Mouse (Mus musculus) spleen, embryonic (tissue): Measurements from ENCODE around the gene Adad2.

ENCODE experiments used
- CTCF ChIA-PET: fragments of 350-600 bp; sonication (Branson Sonifier 250); formaldehyde crosslinking; loops from one replicate; lab custom pipeline; 2022; lab: Charles Lee

Gene Adad2

DNA sequence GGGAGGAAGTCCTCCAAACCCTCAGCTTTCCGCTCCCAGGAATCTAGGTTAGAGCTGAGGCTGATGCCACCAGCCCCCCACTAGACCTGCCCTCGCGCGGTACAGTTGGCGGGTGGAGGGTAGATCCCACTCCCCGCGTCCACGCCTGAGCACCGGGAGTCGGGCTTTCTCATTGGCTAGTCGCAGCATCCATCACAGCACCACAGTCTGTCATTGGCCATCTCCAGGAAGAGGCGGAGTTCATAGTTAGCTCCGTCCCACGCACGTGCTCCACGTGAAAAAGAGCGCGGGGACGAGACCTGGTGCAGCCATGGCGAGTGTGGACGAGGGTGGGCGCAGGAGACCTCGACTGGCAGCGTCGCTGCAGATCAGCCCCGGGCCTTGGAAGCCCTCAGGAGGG is at the start of gene Adad2:
TSS of gene Adad2 (plus strand) at position 277 of the 400 bp plus-strand sequence.
- CTCF ChIA-PET = no interaction called here

DNA sequence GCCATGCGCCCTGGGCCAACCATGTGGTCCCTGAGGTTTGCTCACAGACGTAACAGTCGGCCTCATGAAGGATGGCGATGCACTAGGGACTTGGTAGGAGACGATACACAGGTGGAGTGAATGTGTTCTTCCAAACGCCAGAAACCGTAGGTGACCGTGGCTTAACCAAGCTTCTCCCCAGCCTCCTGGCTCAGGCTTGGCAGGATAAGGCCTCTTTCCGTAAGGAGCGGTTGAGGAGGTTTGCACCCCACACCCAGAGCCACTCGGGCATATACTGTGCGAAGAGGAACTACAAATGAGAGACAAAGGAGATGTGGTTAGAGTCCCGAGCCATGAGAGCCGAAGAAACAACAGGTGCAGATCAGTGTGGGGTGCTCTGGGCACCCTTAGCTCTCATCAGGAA is 48.7 kb upstream of the Adad2 start:
- CTCF ChIA-PET = interaction anchor here (0.7 kb wide), 1 partner anchor 157 kb away, joined by 4 read pairs; no protein-coding TSS in a partner anchor

DNA sequence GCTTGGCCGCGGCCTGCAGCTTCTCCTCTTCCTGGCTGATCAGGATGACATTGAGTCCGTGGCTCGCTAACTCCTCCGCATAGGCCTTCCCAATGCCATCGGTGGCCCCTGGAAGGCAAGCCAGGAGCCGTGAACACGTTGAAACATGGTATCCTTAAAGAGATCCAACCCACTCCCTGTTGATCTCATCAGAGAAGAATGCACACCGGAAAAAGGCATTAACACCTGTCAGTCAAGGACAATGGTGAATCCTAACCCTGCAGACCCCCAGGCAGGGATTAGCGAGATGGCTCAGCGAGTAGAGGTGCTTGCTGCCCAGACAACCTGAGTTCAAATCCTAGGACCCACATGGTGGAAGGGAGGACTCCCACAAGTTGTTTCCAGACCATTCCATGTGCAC is 46.2 kb upstream of the Adad2 start:
- CTCF ChIA-PET = no interaction called here

DNA sequence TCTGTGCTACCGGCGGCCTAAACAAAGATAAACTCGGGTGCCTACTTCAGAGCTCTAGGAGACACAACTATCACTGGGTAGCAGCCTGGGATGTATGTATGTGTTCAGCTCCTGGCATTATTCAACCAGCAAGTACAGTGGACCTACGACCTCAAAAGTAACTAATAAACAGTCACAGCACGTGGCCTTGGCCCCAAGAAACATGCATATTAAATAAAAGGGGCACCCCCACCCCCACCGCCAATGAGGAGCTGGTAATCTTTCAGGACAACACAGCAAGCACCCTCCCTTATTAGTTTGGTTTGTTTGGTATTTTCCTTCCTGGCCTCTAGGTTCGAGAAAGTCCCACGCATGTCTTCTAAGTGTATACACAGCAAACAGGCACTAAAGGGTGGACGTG is 44.3 kb upstream of the Adad2 start:
- CTCF ChIA-PET = interaction anchor here (0.5 to 0.6 kb wide), 2 partner anchors 51 to 128 kb away, joined by 3 to 5 read pairs; no protein-coding TSS in a partner anchor

DNA sequence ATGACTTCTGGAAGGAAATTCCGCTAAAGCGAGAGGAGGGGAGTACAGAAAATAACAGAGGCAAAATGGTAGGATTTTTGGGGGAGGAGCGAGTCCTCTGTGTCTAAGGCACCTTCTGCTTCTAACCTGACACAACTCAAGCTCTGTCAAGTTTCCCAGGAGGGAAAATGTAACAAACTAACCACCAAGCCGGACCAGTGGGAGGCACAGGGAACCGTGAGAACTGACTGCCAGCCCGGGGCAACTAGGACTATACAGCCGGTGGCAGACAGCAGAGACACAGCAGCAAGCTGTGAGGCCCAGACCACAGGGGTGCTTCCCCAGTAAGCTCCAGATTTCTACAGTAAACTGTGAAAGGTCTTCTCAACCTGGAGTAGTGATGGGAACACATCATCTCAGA is 43.6 kb upstream of the Adad2 start:
- CTCF ChIA-PET = interaction anchor here (0.6 kb wide), 1 partner anchor 129 kb away, joined by 3 read pairs; no protein-coding TSS in a partner anchor

DNA sequence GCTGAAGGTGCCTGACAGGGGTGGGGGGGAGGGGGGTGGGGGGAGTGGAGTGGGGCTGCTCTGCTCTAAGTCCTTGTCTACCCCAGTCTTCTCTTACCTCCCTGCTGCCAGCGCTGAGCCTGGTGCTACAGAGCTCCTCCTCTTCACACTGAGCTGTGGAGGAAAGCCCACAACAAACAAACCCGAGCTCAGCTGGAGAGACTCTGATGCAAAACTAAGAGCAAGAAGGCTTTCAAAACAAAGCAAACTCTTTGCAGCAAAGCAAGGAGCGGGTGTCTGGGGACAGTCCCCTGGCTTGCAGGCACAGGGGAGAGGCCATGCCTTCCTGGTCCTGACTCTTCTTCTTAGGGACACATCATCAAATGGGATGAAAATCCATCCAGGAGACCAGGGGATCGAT is 42.7 kb upstream of the Adad2 start:
- CTCF ChIA-PET = interaction anchor here (0.6 kb wide), 2 partner anchors 10 to 376 kb away, joined by 3 read pairs; no protein-coding TSS in a partner anchor

DNA sequence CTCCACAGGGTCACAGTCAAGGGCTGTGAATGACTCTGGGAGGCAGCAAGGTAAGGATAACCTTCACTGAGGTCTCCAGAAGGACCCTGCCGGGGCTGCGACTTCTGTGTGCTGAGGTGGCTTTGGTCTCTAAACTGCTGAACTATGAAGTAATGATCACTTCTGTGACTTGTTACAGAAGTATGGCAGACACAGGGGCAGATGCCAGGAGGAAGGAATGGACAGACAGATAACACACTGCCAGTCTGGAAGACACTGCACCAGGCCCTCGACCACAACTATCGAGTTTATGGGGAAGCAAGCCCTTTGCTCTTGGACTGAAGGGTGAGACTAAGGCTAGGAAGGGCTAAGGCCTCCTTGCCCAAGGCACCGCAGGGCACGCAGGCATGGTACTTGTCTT is 41.4 kb upstream of the Adad2 start:
- CTCF ChIA-PET = no interaction called here

DNA sequence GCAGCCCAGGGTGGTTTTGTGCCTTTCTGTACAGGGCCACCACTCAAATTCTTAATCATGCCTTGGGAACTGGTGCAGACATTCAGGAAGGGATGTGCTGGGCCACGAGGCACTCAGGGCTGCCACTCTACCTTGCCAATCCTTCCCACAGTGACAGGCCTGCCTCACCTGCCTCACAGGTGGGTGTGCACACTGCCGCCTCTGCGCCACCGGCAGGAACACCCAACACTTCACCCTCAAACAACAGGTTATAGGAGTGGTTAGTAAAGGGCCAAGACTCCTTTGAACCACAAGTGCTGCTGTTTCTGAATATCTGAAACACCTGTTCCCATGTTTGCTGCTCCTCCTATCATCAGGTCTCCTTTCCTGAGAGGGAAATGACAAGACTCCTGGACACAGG is 40.1 kb upstream of the Adad2 start:
- CTCF ChIA-PET = no interaction called here

DNA sequence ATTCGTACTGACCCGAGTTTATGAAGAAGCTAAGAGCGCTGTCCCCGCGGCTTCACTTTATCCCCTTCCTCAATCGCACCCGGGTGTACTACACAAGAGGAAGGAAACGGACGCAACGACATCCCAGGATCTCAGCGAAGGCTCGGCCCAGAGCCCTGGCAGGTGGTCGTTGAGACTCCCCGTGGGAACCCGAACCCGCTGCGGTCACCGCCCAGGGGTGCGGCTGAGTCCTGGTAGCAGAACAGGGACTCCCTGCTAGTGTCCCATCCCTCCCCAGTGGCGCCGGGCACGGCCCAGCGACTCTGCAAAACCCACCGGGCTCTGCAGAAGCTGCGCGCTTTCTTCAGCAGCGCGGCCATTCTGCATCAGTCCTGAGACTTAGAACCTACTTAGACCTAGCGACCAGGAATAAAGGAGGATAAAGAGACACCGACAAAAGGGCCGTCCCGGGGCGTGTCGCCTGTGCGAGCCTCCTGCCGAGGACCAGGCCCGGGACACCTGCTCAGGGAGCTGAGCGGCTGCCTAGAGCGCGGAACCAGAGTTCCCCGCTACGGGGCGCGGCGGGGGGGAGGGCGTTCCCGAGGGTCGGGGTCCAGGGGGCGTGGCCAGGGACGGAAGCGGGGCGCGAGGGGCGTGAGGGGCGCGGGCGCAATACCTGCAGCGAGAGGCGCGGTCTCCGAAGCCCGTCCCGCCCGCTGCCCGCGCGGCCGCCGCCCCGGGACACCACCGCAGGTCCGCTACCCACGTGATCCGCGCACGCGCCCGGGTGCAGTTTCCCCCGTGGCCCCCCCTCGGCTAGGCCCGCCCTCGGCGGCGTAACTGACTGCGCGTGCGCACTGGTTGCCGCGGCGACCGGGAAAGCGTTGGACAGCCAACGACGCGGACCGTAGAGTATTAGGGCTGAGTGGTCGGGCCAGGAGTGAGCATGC is 37.8 kb upstream of the Adad2 start, which contains the start of the genes Hsdl1 and Dnaaf1:
TSS of gene Hsdl1 (minus strand) at position 747 of the 929 bp plus-strand sequence.
TSS of gene Dnaaf1 (plus strand) at position 799 of the 929 bp plus-strand sequence.
- CTCF ChIA-PET = interaction anchor here (0.6 kb wide), 2 partner anchors 352 to 1246 kb away, joined by 3 to 8 read pairs; no protein-coding TSS in a partner anchor

DNA sequence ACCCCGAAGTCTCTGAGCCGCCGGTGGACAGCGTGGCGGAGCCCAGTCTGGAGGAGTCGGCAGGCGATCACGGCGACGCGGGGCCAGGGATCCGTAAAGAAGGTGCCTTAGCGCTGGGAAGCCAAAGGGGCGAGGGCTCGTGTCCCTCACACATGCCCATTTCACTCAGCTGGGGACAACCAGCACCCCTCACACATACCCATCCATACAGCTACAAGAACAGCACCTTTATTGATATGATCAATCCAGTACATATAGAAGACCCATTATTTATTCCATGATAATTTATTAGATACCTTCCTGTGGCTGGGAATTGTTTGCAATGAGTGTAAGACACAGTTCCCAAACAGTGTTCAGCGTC is 37.2 kb upstream of the Adad2 start:
- CTCF ChIA-PET = interaction anchor here (0.6 kb wide), 1 partner anchor 1246 kb away, joined by 8 read pairs; no protein-coding TSS in a partner anchor

DNA sequence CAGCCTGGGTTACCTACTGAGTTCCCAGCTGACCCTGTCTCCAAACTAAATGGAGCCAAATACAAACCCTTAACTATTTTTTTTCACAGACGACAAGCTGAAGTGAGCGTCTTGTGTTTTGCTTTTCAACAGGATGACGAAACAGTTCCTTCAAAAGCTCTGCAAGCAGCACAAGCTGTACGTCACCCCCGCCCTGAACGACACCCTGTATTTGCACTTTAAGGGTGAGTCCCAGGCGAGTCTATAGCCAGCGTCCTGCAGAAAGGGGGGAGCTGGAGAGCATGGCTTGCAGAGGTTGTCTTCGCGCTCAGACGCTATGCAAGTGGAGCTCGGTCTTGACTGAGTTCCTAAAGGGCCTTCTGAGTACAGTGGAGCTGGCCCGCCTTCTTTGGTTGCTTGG is 33.5 kb upstream of the Adad2 start:
- CTCF ChIA-PET = no interaction called here

DNA sequence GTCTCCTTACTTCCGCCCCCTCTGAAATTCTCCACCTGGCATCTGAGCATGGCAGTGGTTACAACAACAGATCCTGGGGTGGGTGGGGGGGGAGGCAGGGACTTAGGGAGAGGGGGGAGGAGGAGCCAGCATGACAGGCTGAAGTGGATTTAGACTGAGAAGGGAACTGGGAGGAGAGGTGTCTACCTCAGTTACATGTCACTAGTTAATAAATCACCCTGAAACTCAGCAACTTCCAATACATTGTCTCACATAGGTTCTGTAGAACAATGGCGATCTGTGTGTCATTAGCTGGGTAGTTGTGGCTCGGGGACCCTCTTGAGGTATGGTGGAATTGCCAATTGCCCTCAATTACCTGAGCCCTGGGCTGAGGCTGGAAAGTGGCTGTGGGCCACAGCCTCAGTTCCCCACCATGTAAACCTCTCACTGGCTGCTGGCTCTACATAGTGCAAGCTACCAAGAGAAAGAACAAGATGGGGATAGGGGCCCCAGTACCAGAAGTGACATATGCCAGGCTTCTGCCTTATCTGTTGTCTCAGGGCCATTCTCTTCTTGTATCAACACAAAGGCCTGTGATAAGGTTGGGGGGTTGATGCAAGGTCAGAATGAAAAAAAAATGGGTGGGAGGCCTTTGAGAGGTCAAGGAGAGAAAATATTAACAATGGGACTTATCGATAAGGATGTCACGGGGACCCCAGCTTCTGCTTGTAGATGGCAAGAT is 31.9 kb upstream of the Adad2 start:
- CTCF ChIA-PET = no interaction called here

DNA sequence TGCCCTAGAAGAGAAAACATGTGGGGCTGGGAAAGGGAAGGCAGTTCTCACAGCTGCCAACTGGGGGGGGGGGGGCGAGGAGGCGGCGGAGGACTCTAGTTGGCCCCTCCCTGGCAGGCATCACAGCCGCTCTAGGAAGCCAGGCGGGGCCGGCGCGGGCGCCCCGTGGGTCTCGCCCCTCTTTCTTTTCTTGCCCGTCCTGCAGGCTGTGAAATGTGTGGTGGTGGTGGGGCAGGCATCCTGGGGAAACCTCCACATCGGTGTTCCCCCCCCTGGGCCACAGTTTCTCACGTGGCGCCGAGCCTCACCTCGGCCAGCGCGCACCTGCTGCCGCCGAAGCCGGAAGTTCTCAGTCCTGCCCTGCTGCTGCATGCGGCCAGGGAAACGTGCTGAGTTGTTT is 26.6 kb upstream of the Adad2 start:
- CTCF ChIA-PET = interaction anchor here (0.6 kb wide), 1 partner anchor 12 kb away, joined by 4 read pairs; no protein-coding TSS in a partner anchor

DNA sequence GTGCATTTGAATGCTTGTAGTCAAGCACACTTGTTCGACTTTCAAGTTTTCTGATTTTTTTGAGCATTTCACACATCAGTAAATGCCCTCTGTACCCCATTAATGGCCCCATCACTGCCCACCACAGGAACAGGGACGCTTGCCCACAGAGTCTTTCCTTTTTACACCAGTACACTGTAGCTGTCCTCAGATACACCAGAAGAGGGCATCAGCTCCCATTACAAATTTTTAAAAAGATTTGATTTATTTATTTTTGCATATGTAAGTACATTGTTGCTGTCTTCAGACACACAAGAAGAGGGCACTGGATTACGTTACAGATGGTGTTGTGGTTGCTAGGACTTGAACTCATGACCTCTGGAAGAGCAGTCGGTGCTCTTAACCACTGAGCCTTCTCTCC is 24.2 kb upstream of the Adad2 start:
- CTCF ChIA-PET = no interaction called here

DNA sequence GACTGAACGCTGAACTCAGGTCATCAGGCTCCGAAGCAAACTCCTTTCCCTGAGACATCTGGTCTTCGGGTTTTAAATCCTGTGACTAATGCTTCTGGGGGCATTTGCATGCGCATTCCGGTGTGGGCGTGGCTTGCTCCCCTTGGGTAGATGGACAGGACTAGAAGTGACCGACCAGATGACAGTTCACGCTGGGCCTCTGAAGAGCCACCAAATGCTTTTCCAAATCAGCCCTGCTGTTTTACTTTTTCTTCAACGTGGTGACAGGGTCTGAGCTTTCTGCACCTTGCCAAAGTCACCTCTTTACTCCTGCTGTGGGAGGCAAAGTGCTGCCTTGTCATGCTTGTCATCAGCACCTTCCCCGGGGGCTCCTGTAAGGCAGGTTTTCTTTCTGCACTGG is 23.7 kb upstream of the Adad2 start:
- CTCF ChIA-PET = no interaction called here

DNA sequence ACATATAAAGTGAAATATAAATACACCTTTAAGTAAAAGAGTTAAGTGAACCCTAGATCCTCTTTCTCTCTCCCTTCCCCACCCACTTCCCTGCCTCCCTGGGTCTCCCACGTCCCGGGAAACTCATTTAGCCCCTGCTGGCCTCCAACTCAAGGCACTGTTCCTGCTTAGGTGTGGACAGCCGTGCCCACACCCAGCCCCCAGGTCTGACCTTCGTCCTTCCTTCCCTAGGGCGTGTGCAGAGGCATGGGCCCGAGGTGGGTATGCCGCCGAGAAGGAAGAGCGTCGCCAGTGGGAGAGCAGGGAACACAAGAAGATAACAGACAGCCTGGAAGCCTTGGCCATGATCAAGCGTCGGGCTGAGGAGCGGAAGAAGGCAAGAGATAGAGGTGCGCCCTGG is 22.2 kb upstream of the Adad2 start:
- CTCF ChIA-PET = interaction anchor here (1.0 kb wide), 1 partner anchor 40 kb away, joined by 3 read pairs; no protein-coding TSS in a partner anchor

DNA sequence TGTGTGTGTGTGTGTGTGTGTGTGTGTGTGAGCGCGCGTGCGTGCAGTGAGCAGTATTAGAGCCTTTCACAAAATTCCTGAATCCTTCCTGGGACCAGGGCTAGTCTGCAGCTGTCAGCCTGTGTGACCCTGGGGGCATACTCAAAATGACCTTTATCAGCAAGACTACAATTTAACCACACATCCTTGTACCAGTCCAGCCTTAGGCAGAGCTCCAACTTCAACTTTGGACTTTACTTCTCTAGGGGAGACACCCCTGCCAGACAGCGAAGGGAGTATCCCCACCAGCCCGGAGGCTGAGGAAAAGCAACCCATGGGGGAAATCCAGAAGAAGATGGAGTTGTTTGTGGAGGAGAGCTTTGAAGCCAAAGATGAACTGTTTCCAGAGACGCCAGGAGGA is 21.1 kb upstream of the Adad2 start:
- CTCF ChIA-PET = interaction anchor here (1.0 kb wide), 1 partner anchor 41 kb away, joined by 3 read pairs; no protein-coding TSS in a partner anchor

DNA sequence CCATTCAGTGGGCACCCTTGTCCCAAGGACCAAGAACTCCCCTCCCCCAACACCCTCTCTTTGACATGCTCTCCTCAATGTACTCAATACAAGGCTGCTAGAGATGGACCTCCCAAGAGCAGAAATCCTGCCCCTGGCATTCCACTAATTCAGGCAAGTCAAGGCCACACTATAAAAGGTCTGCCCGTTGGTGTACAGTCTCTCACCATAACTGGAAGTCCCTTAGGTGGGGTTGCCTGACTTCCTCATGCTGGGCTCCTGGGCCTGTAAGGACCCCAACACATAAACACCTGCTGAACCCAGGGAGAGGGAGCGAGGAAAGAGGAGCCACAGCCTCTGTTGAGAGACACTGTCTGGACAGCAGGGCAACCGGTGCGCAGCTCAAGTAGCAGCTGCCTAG is 8.8 kb upstream of the Adad2 start:
- CTCF ChIA-PET = no interaction called here

DNA sequence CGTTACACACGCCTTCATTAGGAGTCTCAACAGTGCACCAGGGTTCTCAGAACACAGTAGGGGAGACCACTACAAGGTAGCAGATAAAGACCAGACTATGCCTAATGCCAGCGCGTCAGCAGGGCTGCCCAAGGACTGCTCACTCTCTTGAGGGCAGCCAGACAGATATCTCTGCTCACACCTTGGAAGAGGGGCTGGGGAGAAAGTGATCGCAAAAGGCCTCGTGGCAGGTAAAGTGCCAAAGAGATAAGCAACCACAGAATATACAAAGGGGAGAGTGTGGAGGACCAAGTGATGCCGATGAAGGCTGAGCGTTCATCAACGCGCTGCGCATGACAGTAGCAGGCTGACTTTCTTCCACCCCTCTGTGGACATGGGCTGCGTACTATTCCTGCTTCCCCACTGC is 8.1 kb upstream of the Adad2 start:
- CTCF ChIA-PET = no interaction called here

DNA sequence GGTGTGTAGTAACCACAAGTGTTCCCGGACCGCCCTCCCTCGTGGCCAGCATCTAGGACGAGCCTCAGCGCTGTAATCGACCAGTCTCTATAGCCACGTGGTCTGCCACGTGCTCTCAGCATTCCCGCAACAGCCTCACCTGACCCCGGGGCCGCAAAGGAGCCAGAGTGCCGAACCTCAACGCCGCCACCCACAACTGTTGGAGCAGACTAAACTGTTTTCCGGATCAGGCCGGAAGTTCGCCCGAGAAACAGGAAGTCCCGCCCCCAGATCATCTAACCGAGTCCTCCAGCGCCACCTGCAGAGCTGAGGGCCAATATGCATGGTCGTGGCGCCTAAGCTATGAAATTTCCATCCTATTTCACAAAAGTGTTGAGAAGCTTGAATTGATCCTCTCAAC is 7.6 kb upstream of the Adad2 start, which contains the start of gene Taf1c:
TSS of gene Taf1c (minus strand) at position 227 of the 400 bp plus-strand sequence.
- CTCF ChIA-PET = interaction anchor here (0.8 kb wide), 1 partner anchor 71 kb away, joined by 3 read pairs; no protein-coding TSS in a partner anchor

DNA sequence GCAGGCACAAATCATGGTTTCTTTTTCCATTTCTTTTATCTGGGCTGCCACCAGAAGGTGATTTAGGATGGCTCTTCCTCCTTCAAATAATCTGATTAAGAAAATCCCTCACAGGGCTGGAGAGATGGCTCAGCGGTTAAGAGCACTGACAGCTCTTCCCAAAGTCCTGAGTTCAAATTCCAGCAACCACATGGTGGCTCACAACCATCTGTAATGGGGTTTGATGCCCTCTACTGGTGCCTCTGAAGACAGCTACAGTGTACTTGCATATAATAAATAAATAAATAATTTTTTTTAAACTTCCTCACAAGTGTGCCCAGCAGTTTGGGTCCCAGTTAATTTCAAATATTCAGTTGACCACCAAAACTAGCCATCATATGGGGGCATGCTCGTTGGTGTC is 6.3 kb upstream of the Adad2 start:
- CTCF ChIA-PET = interaction anchor here (1.0 kb wide), 1 partner anchor 194 kb away, joined by 3 read pairs; no protein-coding TSS in a partner anchor

DNA sequence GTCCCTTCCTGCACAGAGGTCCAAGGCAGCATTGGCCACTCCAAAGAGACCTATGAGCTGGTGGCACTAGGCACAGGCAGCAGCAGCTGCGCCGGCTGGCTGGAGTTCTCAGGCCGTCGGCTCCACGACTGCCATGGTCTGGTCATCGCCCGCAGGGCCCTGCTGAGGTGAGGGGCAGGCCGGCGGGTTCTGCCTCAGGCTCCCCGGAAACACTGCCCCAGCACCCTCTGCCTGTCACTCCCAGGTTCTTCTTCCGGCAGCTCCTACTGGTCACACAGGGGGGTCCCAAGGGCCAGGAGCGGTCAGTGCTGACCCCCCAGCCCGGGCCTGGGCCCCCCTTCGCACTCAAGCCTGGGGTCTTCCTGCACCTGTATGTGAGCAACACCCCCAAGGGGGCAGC is 2.5 kb downstream of the Adad2 start:
- CTCF ChIA-PET = no interaction called here
